Mouse (Mus musculus) heart, adult 2 months (tissue): ENCODE measurements at regions not wholly inside any gene's neighbourhood (a gene's known extent, or its start where the extent isn't known, plus 50 kb on each side); places are given as distances from the start of the nearest gene placed in this dataset.

Experiments
- CTCF ChIP-seq: fragments of 200-600 bp; IDR thresholded peaks from 2 replicates; pipeline ENCODE4 v1.8.1; 2022; ENCODE audit warnings: antibody characterized with exemption, mild to moderate bottlenecking, moderate library complexity
- POLR2A ChIP-seq: fragments of 200-500 bp; IDR thresholded peaks from 2 replicates; pipeline ENCODE4 v1.6.1; 2011; ENCODE audit warnings: mild to moderate bottlenecking, low read depth, low read length, control low read depth; ENCODE audit not compliant: insufficient read depth

- no peak for TF ChIP-seq POLR2A
- no peak for TF ChIP-seq CTCF
Observed at GRCm38 (mm10) chr7:113010150-113010549, 56.4 kb downstream of the Rassf10 start.
